Mouse (Mus musculus): ENCODE data around the gene Klf4.

The Klf4 gene

DNA sequence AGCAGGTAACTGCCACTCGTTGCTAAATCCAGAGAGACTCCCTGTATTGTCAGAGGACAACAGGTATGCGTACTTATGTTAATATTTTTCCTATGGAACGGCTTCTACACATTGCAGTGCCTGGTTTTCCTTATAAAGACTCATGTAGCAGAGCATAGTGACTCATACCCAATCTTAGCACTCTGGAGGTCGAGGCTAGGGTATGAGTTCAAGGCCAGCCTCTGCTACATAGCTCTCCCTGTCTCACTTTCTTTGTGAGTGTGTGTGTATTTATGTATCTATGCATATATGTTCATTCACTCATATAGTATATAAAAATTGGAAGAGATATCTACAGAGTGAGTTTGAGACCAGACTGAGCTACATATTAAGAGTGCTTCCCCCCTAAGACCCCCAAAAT, 8.3 kb downstream of the Klf4 start:
- no peak for DNase-seq (ENCODE audit: low spot score)

DNA sequence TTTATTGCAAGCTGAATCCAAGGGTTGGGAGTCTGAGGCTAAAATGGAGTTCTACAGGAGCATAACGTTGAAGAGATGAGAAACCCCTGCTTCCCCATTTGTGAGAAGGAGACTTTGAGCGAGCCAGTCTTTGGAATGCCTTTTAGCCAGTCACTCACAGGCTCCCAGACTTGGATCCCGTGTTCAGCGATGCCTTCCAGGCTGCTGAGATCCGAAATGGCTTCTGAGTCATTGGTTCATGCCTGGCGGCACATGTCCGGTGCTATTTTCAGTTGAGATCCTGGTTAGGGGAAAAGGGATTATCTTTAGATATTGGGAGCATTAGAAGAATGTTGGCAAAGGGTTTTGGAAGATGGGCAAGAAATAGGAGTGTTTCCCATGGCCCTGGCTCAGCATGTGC, 14.8 kb downstream of the Klf4 start:
- no peak for DNase-seq (ENCODE audit: low spot score)

DNA sequence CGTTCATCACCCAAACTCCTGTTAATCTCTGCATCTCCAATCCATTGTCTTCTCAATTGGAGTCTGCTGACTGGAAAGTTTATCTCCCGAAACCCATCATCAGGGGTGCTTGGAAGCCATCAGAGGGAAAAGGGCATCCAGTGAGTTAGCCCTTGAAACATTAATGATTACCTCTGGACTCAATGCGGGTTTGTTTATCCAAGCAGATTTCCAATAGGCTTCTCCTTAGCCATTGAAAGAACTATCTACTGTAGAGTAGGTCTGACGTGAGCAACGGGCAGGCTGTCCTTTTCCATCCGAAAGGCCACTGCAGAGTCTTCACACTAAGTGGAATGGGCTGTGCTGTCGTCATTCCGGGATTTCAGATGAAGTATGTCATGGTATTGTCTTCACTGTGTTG, 16.2 kb downstream of the Klf4 start:
- no peak for DNase-seq (ENCODE audit: low spot score)

DNA sequence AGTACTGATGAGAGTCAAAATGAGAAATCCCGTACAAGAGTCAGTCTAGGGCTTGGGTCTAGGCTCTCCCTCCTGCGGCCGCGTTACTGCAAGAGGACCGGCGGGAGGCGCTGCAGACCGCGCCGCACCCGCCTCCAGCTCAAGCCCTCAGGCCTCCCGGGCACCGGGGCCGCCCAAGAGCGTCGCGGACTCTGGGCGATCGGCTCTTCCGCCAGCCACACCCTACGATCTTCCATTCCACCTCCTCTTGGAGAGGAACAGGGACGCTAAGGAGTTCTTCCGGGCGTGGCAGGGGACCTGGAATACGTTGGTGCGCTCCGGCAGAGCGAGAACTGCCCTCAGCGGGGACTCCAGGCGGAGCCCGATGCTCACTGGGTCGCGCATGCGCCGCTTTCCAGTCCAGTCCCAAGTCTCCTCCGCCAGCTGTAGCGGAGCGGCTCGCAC, 17.5 kb downstream of the Klf4 start:
- peak; percentile 36 for DNase-seq (ENCODE audit: low spot score)

DNA sequence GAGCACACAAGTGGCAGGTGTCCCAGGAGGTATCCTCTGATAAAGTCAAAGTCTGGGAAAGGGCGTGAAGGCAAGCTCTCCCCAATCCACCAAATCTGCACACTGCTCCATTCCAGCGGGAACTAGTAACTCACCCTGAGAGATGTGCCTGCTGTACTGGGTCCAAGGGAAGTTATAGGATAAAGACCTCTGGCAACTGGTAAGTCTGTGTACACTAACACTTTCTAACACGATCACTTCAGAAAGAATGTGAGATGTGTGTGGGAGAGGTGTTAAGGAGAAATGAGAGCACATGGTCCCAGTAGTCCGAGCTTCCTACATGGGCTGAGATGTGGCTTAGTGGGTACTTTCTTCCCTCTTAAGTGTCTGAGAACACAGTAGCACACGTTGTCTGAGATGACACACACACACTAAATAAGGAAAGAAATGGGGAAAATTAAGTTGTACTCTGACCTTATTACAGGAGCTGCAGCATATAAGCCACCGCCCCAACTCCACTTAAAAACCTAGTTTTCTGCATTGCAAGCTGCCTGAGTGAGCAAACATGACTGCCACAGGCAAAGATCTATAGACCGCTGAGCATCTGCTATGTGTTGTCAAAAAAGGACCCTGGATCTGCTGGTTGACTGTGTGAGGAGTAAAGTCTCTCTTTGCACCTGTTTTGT, 18.5 kb downstream of the Klf4 start:
- no peak for DNase-seq (ENCODE audit: low spot score)

DNA sequence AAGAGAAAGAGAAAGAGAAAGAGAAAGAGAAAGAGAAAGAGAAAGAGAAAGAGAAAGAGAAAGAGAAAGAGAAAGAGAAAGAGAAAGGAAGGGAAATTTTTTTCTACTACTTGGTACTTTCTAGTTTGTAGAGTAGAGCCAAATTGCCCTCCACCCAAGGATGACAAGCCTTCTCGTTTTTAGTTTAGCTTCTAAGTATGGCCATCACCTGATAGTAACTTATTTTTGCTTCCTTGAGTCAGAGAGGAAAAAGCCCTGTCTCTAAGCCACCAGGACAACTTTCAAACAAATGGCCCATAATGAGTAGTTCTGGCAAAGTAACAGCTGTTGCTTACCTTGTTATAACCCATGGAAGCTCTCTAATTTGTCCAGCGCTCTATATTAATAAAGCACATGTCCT, 20.9 kb downstream of the Klf4 start:
- no peak for DNase-seq (ENCODE audit: low spot score)

DNA sequence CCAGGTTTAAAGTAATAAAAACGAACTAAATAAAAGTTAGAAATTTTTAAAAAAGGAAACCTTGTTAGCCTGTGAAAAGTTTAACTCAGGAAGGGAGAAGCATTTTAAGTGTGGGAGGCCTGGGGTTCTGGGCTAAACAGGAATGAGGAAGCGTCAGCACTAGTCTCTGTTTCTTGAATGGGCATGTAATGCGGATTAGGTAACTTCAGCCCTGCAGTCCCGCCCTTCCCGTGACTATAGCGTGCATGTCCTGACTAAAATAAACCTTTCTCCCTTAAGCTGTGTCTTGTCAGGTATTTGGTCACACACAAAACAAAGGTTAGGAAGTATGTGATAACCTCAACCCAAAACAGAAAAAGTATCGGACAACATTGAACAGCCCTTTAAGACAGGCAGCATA, 23.6 kb downstream of the Klf4 start:
- no peak for DNase-seq (ENCODE audit: low spot score)

DNA sequence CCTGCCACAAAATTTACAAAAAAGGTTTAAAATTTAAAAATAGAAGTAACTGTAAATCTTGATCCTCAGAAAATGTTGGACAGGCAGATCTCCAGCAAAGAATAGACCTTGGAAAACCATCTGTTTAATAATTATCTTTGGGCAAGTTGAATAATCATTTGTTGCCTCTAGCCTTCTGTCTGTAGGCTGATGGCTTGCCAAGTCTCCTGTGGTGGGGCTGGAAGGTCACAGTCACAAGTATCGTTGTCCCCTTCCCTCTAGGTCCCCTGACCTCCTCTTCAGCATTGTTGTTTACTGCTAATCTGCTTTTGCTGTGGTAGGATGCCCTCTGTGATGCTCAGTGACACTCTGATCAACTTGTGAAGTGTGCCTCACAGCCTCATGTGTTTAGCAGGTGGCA, 33.6 kb downstream of the Klf4 start:
- no peak for DNase-seq (ENCODE audit: low spot score)

DNA sequence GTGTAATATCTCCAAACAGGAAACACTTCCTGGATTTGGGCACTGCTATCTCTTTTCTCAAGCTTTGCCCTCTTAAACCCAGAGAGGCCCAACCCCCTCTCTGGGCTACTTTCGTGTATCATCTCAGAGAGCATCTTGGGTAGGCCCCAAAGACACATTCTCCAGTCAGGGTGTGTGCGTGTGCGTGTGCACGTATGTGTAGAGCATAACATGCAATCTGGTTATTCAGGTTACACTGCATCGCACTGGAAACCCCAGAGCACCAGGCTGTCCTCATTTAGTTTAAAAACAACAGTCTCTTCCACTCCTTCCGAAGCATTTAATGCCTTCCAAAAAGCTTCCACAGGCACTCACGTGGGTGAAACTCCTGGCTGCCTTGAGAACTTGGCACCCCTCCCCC, 35.9 kb downstream of the Klf4 start:
- no peak for DNase-seq (ENCODE audit: low spot score)

DNA sequence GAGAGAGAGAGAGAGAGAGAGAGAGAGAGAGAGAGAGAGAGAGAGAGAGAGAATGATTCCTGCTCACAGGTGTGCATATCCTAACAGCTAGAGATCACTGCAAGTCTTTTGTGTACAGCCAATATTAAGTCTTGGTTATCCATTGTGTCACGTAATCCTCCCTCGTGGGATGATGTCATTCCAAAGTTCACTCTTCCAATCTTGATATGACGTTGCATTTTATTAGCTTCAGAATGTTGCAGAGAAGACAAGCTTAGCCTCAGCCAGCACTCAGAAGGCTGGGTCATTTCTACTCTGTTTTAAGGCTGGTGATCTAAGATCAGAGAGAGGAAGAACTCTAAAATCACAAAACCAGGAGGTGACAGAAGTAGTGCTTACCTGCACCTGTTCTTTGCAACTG, 39.0 kb downstream of the Klf4 start:
- no peak for DNase-seq (ENCODE audit: low spot score)

DNA sequence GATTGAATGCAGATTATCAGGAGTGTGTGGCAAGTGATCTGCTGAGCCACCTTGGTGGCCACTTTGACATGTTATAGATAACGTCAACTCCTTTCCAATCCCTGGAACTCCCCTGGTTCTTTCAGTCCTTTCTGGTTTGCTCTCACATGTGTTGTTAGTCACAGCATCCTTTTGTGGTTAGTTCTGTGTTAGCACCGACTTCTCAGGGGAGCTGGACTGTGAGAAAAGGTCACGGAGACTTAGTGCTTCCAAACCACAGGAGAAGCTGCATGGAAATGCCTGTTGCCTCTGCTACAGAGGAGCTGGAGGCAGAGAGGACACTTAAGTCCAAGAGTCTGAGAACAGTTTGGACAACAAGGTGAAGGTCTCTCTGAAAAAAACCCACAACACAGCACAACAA, 42.9 kb downstream of the Klf4 start:
- DNase-seq (ENCODE audit: low spot score): no peak

DNA sequence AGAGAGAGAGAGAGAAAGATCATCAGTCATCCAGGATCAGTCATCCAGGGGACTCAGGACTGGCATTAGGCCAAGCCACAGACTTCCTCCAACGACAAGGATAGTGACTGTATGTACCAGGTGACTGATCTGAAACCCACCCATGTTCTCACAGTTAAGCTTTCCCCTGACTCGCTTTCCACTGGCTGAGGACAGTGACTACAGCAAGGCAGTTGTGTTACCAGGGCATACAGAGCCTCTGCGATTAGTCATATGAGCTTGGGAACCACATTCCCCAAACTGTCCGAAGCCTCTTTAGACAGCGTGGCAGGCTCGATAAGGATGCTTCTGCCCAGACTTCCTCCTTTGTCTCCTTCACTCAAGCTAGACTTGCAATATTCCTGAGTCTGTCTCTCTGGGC, 43.7 kb downstream of the Klf4 start:
- no peak for DNase-seq (ENCODE audit: low spot score)

DNA sequence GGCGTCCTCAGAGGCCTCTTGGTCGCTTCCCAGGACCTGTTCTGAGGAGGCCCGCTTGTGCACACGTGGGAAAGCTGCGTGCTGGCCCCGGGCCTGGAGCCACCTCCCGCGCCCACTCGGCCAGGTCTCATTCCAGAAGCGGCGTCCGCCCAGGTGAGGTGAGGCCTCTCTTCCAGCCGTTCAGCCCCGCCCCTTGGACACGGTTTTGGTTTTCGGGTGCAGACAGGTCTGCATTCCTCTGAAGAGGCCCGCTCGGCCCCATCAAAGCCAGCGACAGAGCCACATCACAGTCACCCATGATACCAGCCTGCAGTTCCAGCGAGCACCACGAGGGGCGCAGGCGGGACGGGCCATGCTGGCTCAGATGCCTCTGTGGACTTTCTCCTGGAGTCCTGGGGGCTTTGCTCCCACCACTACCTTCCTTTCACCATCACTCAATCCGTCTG, 51.9 kb downstream of the Klf4 start:
- DNase-seq (ENCODE audit: low spot score): peak; percentile 56

DNA sequence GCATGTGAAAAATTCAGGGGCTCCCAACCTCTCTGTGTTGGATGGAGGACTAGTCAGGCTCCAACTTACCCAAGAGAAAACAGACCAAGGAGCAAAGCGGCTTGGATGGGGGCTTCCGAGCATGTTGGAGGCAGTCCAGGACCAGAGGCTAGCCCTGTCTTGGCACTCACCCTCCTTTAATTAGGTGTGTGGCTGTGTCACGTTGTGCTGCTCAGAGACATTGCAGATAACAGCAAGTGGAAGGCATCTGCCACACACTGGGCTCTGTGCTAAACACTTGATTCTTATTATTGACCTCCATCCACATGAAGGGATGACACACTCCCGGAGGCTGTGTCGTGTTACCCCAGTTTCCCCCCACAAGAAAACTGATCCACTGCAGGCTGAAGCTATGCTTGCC, 53.9 kb downstream of the Klf4 start:
- DNase-seq (ENCODE audit: low spot score): no peak

DNA sequence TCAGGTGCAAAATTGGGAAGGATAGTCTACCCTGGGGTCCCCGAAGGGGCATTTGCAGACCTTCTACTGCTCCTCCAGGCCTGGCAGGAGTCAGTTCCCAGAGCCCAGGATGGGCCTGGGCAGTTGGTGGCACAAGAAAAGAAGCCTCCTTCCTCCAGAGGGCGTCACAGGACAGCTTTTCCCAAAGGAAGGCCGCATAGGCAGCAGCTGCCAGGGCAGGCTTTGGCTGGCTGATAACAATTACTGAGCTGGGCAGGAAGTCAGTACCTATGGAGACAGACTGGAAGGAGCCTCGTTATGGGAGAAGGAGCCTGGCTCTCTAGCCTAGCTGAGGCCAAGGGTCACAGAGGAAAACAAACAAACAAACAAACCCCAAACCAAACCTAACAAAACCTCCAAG, 54.3 kb downstream of the Klf4 start:
- DNase-seq (ENCODE audit: low spot score): no peak

DNA sequence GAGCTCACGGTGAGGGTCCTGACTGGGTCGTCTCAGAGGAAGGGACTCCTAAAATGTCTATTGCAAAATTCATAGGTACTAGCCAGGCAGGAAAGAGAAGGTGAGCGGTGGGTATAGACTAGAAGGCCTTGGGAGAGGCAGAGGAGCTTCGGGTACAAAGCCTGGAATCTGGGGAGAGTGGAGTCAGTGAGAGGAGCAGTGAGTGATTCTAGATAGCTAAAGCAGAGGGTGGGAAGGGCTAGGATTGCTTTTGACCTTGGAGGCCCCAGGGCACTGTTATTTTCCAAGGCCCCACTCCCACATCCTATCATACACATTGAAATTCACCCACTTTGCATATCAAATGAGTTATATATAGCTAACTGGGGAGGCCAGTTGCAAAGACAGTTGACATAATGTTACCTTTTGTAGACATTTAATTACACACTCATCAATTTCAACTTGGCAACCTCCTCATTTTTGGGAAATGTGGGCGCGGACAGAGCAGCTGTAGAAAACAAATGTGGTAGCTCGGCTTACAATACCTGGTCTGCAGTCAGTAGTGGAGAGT, 55.0 kb downstream of the Klf4 start:
- no peak for DNase-seq (ENCODE audit: low spot score)

All from urinary bladder, postnatal 10 days (tissue).